Mouse (Mus musculus): ENCODE data around the gene Wdfy3. TPM values are rescaled to one million over a fixed set of nuclear protein-coding genes. Genes with fewer than 3 reads are reported as not detected.

Gene Wdfy3
- polyA plus RNA-seq, 1 experiment from 2014 or later = 9.7 TPM

- peaks cover 8% of the 10 kb centered on the region; the same call in 1 of the 2 replicates for H3K36me3 ChIP-seq
- H3K4me2 ChIP-seq (replicated peaks) = no peak overlapping the region
- 82% methylated on average over 8 of the region's 8 CpGs for WGBS
- H3K27me3 ChIP-seq (replicated peaks) = no peaks in the 10 kb centered on the region
- no peak for ATAC-seq
- no peak overlapping the region for H3K4me3 ChIP-seq (replicated peaks)
- H3K9me3 ChIP-seq = no peaks in the 10 kb centered on the region
- no peak overlapping the region for H3K27ac ChIP-seq
- no peaks in the 10 kb centered on the region for H3K4me1 ChIP-seq (replicated peaks)
- H3K9ac ChIP-seq = no peak overlapping the region
Measured at GRCm38 (mm10) chr5:102014235-102014634, 55.5 kb downstream of the Wdfy3 start.

- WGBS = 97% methylated on average over 7 of the region's 7 CpGs
Measured at GRCm38 (mm10) chr5:102013781-102014180, 55.9 kb downstream of the Wdfy3 start.

GRCm38 (mm10) chr5:102010961-102011360 lies 58.8 kb downstream of the Wdfy3 start:
- Histone ChIP-seq H3K9me3 (no peaks in the 10 kb centered on the region), H3K36me3 (peaks cover 8% of the 10 kb centered on the region; the same call in 1 of the 2 replicates), H3K9ac (no peak overlapping the region), H3K27ac (no peak overlapping the region), H3K4me2 (replicated peaks) (no peak overlapping the region), H3K27me3 (replicated peaks) (no peaks in the 10 kb centered on the region), H3K4me1 (replicated peaks) (no peaks in the 10 kb centered on the region), H3K4me3 (replicated peaks) (no peak overlapping the region)
- no peak for ATAC-seq
- 90% methylated on average over 2 of the region's 2 CpGs for WGBS

More at GRCm38 (mm10) chr5:102013781-102014180, 55.9 kb downstream of the Wdfy3 start:
- Histone ChIP-seq H3K27ac (no peak overlapping the region), H3K4me3 (replicated peaks) (no peak overlapping the region), H3K9me3 (no peaks in the 10 kb centered on the region), H3K9ac (no peak overlapping the region), H3K4me2 (replicated peaks) (no peak overlapping the region), H3K4me1 (replicated peaks) (no peaks in the 10 kb centered on the region), H3K27me3 (replicated peaks) (no peaks in the 10 kb centered on the region), H3K36me3 (peaks cover 8% of the 10 kb centered on the region; the same call in 1 of the 2 replicates)
- no peak for ATAC-seq

- 88% methylated on average over 6 of the region's 6 CpGs for WGBS
- Histone ChIP-seq H3K4me3 (replicated peaks) (no peak overlapping the region), H3K36me3 (peaks cover 8% of the 10 kb centered on the region; the same call in 1 of the 2 replicates), H3K27me3 (replicated peaks) (no peaks in the 10 kb centered on the region), H3K4me1 (replicated peaks) (no peaks in the 10 kb centered on the region), H3K4me2 (replicated peaks) (no peak overlapping the region), H3K9me3 (no peaks in the 10 kb centered on the region), H3K27ac (no peak overlapping the region), H3K9ac (no peak overlapping the region)
- no peak for ATAC-seq
Measured at GRCm38 (mm10) chr5:102009606-102010005, 60.1 kb downstream of the Wdfy3 start.

GRCm38 (mm10) chr5:102008712-102009111 lies 61.0 kb downstream of the Wdfy3 start:
- ATAC-seq = no peak
- Histone ChIP-seq H3K36me3 (peaks cover 1% of the 10 kb centered on the region; the same call in 1 of the 2 replicates), H3K27me3 (replicated peaks) (no peaks in the 10 kb centered on the region), H3K9me3 (no peaks in the 10 kb centered on the region), H3K4me2 (replicated peaks) (no peak overlapping the region), H3K4me1 (replicated peaks) (0 out of 2 replicates have a peak, but pooled peaks cover 2% of the 10 kb centered on the region), H3K27ac (no peak overlapping the region), H3K4me3 (replicated peaks) (no peak overlapping the region), H3K9ac (no peak overlapping the region)
- WGBS = 80% methylated on average over 7 of the region's 7 CpGs

- Histone ChIP-seq H3K9ac (no peak overlapping the region), H3K27me3 (replicated peaks) (no peaks in the 10 kb centered on the region), H3K36me3 (no peaks in the 10 kb centered on the region), H3K27ac (no peak overlapping the region), H3K4me1 (replicated peaks) (peaks cover 2% of the 10 kb centered on the region; the same call in 1 of the 2 replicates), H3K9me3 (no peaks in the 10 kb centered on the region), H3K4me3 (replicated peaks) (no peak overlapping the region), H3K4me2 (replicated peaks) (no peak overlapping the region)
- no peak for ATAC-seq
- WGBS = 72% methylated on average over 6 of the region's 6 CpGs
Measured at GRCm38 (mm10) chr5:102006218-102006941, 63.3 kb downstream of the Wdfy3 start.

GRCm38 (mm10) chr5:102003371-102003770 lies 66.3 kb downstream of the Wdfy3 start:
- Histone ChIP-seq H3K4me3 (replicated peaks) (no peak overlapping the region), H3K27ac (no peak overlapping the region), H3K36me3 (no peaks in the 10 kb centered on the region), H3K9me3 (no peaks in the 10 kb centered on the region), H3K9ac (no peak overlapping the region), H3K4me1 (replicated peaks) (peaks cover 2% of the 10 kb centered on the region; the same call in 1 of the 2 replicates), H3K27me3 (replicated peaks) (no peaks in the 10 kb centered on the region), H3K4me2 (replicated peaks) (no peak overlapping the region)
- 60% methylated on average over 3 of the region's 3 CpGs for WGBS
- no peak for ATAC-seq

GRCm38 (mm10) chr5:102001026-102001425 lies 68.7 kb downstream of the Wdfy3 start:
- Histone ChIP-seq H3K27me3 (replicated peaks) (no peaks in the 10 kb centered on the region), H3K27ac (no peak overlapping the region), H3K36me3 (no peaks in the 10 kb centered on the region), H3K9ac (no peak overlapping the region), H3K9me3 (no peaks in the 10 kb centered on the region), H3K4me2 (replicated peaks) (no peak overlapping the region), H3K4me3 (replicated peaks) (no peak overlapping the region), H3K4me1 (replicated peaks) (peaks cover 2% of the 10 kb centered on the region; the same call in 1 of the 2 replicates)
- WGBS = 87% methylated on average over 8 of the region's 8 CpGs
- no peak for ATAC-seq

- H3K9ac ChIP-seq = no peak overlapping the region
- H3K27me3 ChIP-seq (replicated peaks) = no peaks in the 10 kb centered on the region
- no peak overlapping the region for H3K4me2 ChIP-seq (replicated peaks)
- H3K4me3 ChIP-seq (replicated peaks) = no peak overlapping the region
- ATAC-seq = no peak
- no peaks in the 10 kb centered on the region for H3K9me3 ChIP-seq
- H3K27ac ChIP-seq = no peak overlapping the region
- peaks cover 2% of the 10 kb centered on the region; the same call in 1 of the 2 replicates for H3K4me1 ChIP-seq (replicated peaks)
- no peaks in the 10 kb centered on the region for H3K36me3 ChIP-seq
- WGBS = 58% methylated on average over 6 of the region's 6 CpGs
Measured at GRCm38 (mm10) chr5:101998971-101999370, 70.8 kb downstream of the Wdfy3 start.

GRCm38 (mm10) chr5:101996036-101996735 lies 73.5 kb downstream of the Wdfy3 start:
- no peak overlapping the region for H3K27ac ChIP-seq
- H3K9ac ChIP-seq = no peak overlapping the region
- no peaks in the 10 kb centered on the region for H3K27me3 ChIP-seq (replicated peaks)
- no peak overlapping the region for H3K4me3 ChIP-seq (replicated peaks)
- WGBS = 87% methylated on average over 11 of the region's 11 CpGs
- no peak overlapping the region for H3K4me2 ChIP-seq (replicated peaks)
- H3K4me1 ChIP-seq (replicated peaks) = no peaks in the 10 kb centered on the region
- ATAC-seq = no peak
- no peaks in the 10 kb centered on the region for H3K9me3 ChIP-seq
- no peaks in the 10 kb centered on the region for H3K36me3 ChIP-seq

GRCm38 (mm10) chr5:101995451-101995995 lies 74.2 kb downstream of the Wdfy3 start:
- no peak overlapping the region for H3K4me3 ChIP-seq (replicated peaks)
- no peak for ATAC-seq

GRCm38 (mm10) chr5:101993996-101994395 lies 75.7 kb downstream of the Wdfy3 start:
- H3K9ac ChIP-seq = no peak overlapping the region
- H3K9me3 ChIP-seq = no peaks in the 10 kb centered on the region
- no peaks in the 10 kb centered on the region for H3K36me3 ChIP-seq
- no peak overlapping the region for H3K4me3 ChIP-seq (replicated peaks)
- ATAC-seq = no peak
- H3K27ac ChIP-seq = no peak overlapping the region
- peaks cover 6% of the 10 kb centered on the region for H3K4me1 ChIP-seq (replicated peaks)
- 76% methylated on average over 5 of the region's 5 CpGs for WGBS
- H3K27me3 ChIP-seq (replicated peaks) = no peaks in the 10 kb centered on the region
- H3K4me2 ChIP-seq (replicated peaks) = no peak overlapping the region

More at GRCm38 (mm10) chr5:101995451-101995995, 74.2 kb downstream of the Wdfy3 start:
- WGBS = 76% methylated on average over 3 of the region's 3 CpGs
- no peak overlapping the region for H3K9ac ChIP-seq
- no peak overlapping the region for H3K27ac ChIP-seq
- H3K36me3 ChIP-seq = no peaks in the 10 kb centered on the region
- H3K9me3 ChIP-seq = no peaks in the 10 kb centered on the region
- H3K4me2 ChIP-seq (replicated peaks) = no peak overlapping the region
- H3K27me3 ChIP-seq (replicated peaks) = no peaks in the 10 kb centered on the region
- H3K4me1 ChIP-seq (replicated peaks) = peaks cover 1% of the 10 kb centered on the region
